Mouse (Mus musculus) embryonic facial prominence, embryonic 14.5 days (tissue): ENCODE measurements around the gene Helz2. TPM values are rescaled to one million over a fixed set of nuclear protein-coding genes. Genes with fewer than 3 reads are reported as not detected.

ENCODE experiments used
- ATAC-seq: fragments of 200-750 bp; cut with Nextera tagmentation; 2 replicates; pipeline ENCODE4 v1.8.0; 2017; ENCODE audit warnings: low read depth, moderate number of reproducible peaks, moderate TSS enrichment
- DNase-seq: peaks from one replicate; pipeline ENCODE4 v3.0.0-alpha.2; 2015; ENCODE audit warnings: low spot score
- H3K27ac ChIP-seq: fragments of 300-500 bp; sonication (generic); replicated peaks from 2 replicates; pipeline ENCODE4 v1.5.1; 2014; ENCODE audit warnings: low read depth, mild to moderate bottlenecking, low read length, moderate library complexity
- H3K27me3 ChIP-seq: fragments of 300-500 bp; sonication (generic); replicated peaks from 2 replicates; pipeline ENCODE4 v1.6.1; 2014; ENCODE audit warnings: low read length; ENCODE audit not compliant: control insufficient read depth, insufficient read depth
- H3K36me3 ChIP-seq: fragments of 300-500 bp; sonication (generic); 2 replicates; pipeline ENCODE4 v1.6.1; 2014; ENCODE audit warnings: low read length, mixed read lengths; ENCODE audit not compliant: control insufficient read depth, insufficient read depth
- H3K4me1 ChIP-seq: fragments of 300-500 bp; sonication (generic); 2 replicates; pipeline ENCODE4 v1.6.1; 2014; ENCODE audit warnings: antibody characterized with exemption, low read length; ENCODE audit not compliant: control insufficient read depth, insufficient read depth
- H3K4me2 ChIP-seq: fragments of 300-500 bp; sonication (generic); 2 replicates; pipeline ENCODE4 v1.6.1; 2014; ENCODE audit warnings: low read depth, mild to moderate bottlenecking, low read length, moderate library complexity, mixed read lengths
- H3K4me3 ChIP-seq: fragments of 300-500 bp; sonication (generic); 2 replicates; pipeline ENCODE4 v1.5.1; 2014; ENCODE audit warnings: low read depth, mild to moderate bottlenecking, low read length
- H3K9ac ChIP-seq: fragments of 300-500 bp; sonication (generic); 2 replicates; pipeline ENCODE4 v1.6.1; 2014; ENCODE audit warnings: low read depth, mild to moderate bottlenecking, low read length, moderate library complexity, mixed read lengths
- H3K9me3 ChIP-seq: fragments of 300-500 bp; sonication (generic); 2 replicates; pipeline ENCODE4 v1.6.1; 2016; ENCODE audit warnings: low read length; ENCODE audit not compliant: control insufficient read depth
- WGBS: fragments of 180-500 bp; shearing (Covaris S2); extraction: QIAGEN DNeasy Blood & Tissue Kit; methylation state at CpG from one replicate; pipeline ENCODE4 v1.1.7; 2014; 5-methylcytosine and 5-hydroxymethylcytosine counted together
- polyA plus RNA-seq: library from polyadenylated mRNA; unstranded; fragments of >200 nt; fragmentation: Nextera tagmentation; extraction: Ambion mirVana; gene quantifications from 2 replicates; pipeline ENCODE4 v1.2.1, GENCODE M21; 2014

Gene Helz2
- polyA plus RNA-seq, 1 experiment from 2014 or later: 1.3 TPM

DNA sequence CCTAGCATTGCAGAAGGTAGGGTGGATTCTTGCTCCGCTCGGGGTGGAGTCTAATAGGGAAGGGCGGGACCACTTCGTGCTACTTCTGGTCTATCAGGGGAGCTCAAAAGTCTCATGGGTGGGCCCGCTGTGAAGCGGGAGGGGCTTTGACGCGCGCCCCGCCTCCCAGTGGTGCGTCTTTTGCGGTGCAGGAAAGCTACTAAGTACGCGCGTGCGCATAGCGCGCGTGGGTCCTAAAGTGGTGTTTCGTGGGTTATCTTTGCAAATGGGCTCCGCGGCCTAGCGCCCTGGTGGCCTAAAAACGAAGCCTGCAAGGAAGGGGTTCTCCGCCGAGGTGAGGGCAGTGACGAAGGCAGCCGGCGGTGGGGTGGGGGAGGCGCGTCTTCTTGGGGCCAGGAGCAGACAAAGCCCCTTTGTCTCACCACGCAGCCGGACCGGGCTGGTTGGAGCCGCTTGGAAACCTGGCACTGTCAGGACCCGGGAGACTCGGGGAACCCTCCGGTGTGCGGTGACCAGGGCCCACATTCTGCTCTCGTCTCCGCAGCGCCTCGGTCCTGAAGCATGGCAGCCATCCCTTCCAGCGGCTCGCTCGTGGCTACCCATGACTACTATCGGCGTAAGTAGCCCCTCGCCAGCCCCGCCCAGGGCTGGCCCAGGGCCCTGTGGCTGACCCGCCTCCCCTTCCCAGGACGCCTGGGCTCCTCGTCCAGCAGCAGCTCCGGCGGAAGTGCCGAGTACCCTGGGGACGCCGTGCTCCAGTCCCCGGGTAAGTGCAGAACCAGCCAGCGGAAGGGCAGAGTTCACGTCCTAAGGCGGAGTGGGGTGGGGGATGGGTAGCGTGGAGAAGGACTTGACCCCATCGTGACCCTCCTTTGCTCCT lies 54.5 kb downstream of the Helz2 start, which contains the start of gene Ppdpf:
TSS of gene Ppdpf (plus strand) at position 127 of the 880 bp plus-strand sequence.
- Histone ChIP-seq H3K9me3 (no peaks in the 10 kb centered on the region), H3K4me3 (peak within 1 kb of the TSS; percentile 61), H3K9ac (peak within 1 kb of the TSS; percentile 96), H3K36me3 (peaks cover 12% of the 10 kb centered on the region; the same call in 1 of the 2 replicates), H3K27me3 (no peaks in the 10 kb centered on the region), H3K27ac (peak within 1 kb of the TSS; percentile 95), H3K4me2 (peak within 1 kb of the TSS; percentile 73), H3K4me1 (peaks cover 3% of the 10 kb centered on the region; the same call in 1 of the 2 replicates)
- peak; percentile 97 for ATAC-seq
- 0% methylated on average over 40 of the region's 64 CpGs for WGBS
- DNase-seq: peak; percentile 97

DNA sequence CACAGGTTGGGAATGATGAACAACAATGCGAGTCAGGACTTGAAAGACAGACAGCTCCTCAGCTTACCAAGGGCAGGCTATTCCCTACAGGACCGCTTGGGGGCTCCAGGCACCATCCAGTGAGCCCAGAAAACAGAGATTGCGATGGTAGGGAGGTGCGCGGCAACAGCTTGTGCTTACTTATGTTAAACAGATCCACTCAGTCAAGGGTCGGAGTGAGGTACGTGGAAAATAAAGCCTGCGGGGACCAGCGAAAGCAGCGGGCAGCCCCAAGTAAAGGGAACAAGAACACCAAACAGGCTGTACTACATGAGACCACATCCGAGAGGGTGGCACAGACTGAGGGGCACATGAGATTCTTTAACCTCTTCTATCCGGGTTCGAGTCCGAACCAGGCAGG lies 55.2 kb downstream of the Helz2 start:
- Histone ChIP-seq H3K27me3 (no peaks in the 10 kb centered on the region), H3K9me3 (no peaks in the 10 kb centered on the region), H3K27ac (peak overlapping the region; percentile 95), H3K4me1 (peaks cover 3% of the 10 kb centered on the region; the same call in 1 of the 2 replicates), H3K4me3 (peak overlapping the region; percentile 61), H3K9ac (peak overlapping the region; percentile 96), H3K36me3 (peaks cover 12% of the 10 kb centered on the region; the same call in 1 of the 2 replicates), H3K4me2 (peak overlapping the region; percentile 73)
- DNase-seq (peak; percentile 95), ATAC-seq (peak; percentile 83)
- 1% methylated on average over 14 of the region's 14 CpGs for WGBS

DNA sequence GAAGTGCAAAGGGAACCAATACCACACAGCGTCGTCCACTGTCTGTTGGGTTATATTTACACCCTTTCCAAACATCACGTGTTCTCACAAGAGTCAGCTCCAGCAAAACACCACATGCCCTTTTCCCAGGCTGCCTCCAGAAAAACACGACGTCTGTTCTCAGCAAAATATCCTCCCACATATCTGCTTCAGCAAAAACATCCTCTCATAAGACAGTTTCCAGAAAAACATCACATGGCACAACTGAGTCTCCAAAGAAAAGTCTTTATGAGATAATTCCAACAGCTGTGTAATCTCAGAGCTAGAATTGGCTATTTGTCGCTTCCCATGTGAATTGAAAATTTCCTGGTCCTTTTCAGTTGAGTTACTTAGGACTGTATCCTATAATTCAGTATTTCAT lies 60.9 kb downstream of the Helz2 start:
- 76% methylated on average over 6 of the region's 6 CpGs for WGBS
- no peak overlapping the region for H3K4me3 ChIP-seq
- no peak overlapping the region for H3K9ac ChIP-seq
- no peaks in the 10 kb centered on the region for H3K9me3 ChIP-seq
- H3K27ac ChIP-seq: no peak overlapping the region
- no peaks in the 10 kb centered on the region for H3K4me1 ChIP-seq
- no peak for DNase-seq
- H3K36me3 ChIP-seq: no peaks in the 10 kb centered on the region
- H3K27me3 ChIP-seq: no peaks in the 10 kb centered on the region
- H3K4me2 ChIP-seq: no peak overlapping the region
- no peak for ATAC-seq

DNA sequence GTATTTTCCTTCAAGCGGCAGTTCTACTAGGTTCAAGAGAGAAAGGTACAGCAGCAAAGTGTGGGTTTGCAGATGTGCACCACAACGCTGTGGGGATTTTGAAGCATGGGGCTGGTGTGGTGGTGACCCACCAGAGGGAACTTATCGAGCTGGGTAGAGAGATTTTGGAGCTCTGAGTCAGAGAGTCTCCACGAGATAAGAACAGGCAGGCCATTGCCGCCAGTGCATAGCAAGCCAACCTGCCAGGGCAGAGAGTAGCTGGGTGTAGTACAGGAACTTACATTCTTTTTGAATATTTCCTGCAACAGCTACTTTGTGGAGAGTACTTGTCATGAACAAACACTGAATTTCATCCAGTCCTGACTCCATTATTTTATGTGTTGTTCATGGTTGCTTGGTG lies 63.4 kb downstream of the Helz2 start:
- Histone ChIP-seq H3K27ac (no peak overlapping the region), H3K4me3 (no peak overlapping the region), H3K4me1 (no peaks in the 10 kb centered on the region), H3K4me2 (no peak overlapping the region), H3K27me3 (no peaks in the 10 kb centered on the region), H3K9me3 (no peaks in the 10 kb centered on the region), H3K9ac (no peak overlapping the region), H3K36me3 (no peaks in the 10 kb centered on the region)
- WGBS: 82% methylated on average over 5 of the region's 5 CpGs
- DNase-seq (no peak), ATAC-seq (no peak)

DNA sequence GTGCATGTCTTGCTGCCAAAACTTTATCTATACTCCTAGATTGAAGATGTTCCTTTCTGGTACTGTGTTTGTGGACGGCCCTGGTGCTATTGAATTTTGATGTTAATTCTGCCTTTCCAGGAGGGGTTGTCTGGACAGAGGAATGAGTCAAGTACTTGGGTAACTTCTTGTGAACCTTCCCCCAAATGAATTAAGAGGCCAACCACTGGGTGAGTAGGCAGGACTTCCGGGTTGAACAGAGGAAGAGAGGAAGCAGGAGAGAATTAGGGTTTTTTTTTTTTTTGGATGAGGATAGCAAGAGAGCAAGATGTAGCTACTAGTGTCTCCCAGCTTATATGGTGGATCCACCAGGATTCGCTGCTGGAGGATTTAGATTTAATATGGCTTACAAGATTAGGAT lies 63.8 kb downstream of the Helz2 start:
- no peak for ATAC-seq
- WGBS: 79% methylated on average over 3 of the region's 3 CpGs
- no peak overlapping the region for H3K4me2 ChIP-seq

More for the DNA sequence above, 63.8 kb downstream of the Helz2 start:
- Histone ChIP-seq H3K4me1 (no peaks in the 10 kb centered on the region), H3K27ac (no peak overlapping the region), H3K9ac (no peak overlapping the region), H3K27me3 (no peaks in the 10 kb centered on the region), H3K36me3 (no peaks in the 10 kb centered on the region), H3K9me3 (no peaks in the 10 kb centered on the region), H3K4me3 (no peak overlapping the region)
- DNase-seq: no peak

Other genes starting within 250 kb of the Helz2 start
- 3.6 and 5.8 TPM in 2 replicates for gene Chrna4, start 198.5 kb downstream of the Helz2 start, polyA plus RNA-seq
- gene Kcnq2, start 106.7 kb downstream of the Helz2 start, polyA plus RNA-seq: 2.1 and 2.6 TPM in 2 replicates
- gene Eef1a2, start 85.0 kb downstream of the Helz2 start, polyA plus RNA-seq: 0.76 and 1.0 TPM in 2 replicates
- 269 and 288 TPM in 2 replicates for gene Ppdpf, start 54.8 kb downstream of the Helz2 start, polyA plus RNA-seq
- 0.10 and 0.19 TPM in 2 replicates for gene Ptk6, start 39.2 kb downstream of the Helz2 start, polyA plus RNA-seq
- gene Srms, start 28.8 kb downstream of the Helz2 start, polyA plus RNA-seq: 0.08 and 0.22 TPM in 2 replicates
- gene Fndc11, start 22.0 kb downstream of the Helz2 start, polyA plus RNA-seq: 0.18 TPM in 1 of 2 replicates, not detected in the other
- 13.5 and 15.9 TPM in 2 replicates for gene Gmeb2, start 46.0 kb upstream of the Helz2 start, polyA plus RNA-seq
- 69.4 and 72.7 TPM in 2 replicates for gene Stmn3, start 72.5 kb upstream of the Helz2 start, polyA plus RNA-seq
- gene Rtel1, start 77.7 kb upstream of the Helz2 start, polyA plus RNA-seq: 37.1 and 48.8 TPM in 2 replicates
- 30.1 and 36.6 TPM in 2 replicates for gene Zgpat, start 122.9 kb upstream of the Helz2 start, polyA plus RNA-seq
- 43.7 and 48.1 TPM in 2 replicates for gene Arfrp1, start 123.4 kb upstream of the Helz2 start, polyA plus RNA-seq
- gene Lime1, start 138.1 kb upstream of the Helz2 start, polyA plus RNA-seq: 17.4 and 18.4 TPM in 2 replicates
- 5.7 and 5.9 TPM in 2 replicates for gene Zbtb46, start 217.4 kb upstream of the Helz2 start, polyA plus RNA-seq